26 mouse cellular contexts compared by ENCODE assay signal in genomic region chr4:44097576-44098335, GRCm38 (mm10). TPM values are rescaled to one million over a fixed set of nuclear protein-coding genes. Genes with fewer than 3 reads are reported as not detected.
DNase-seq lines count a peak whose midpoint lies in the region; ATAC-seq lines count a peak whose summit lies in the region.
"Had no signal": no experiment of that assay in that cellular context is flagged by ENCODE, and none has a peak within 500 bp of the region (broad histone marks: within the 10 kb centered on the region; RNA-seq: fewer than 3 reads in every experiment).

No protein-coding gene starts in this region.

- peak; percentile 43; the same call in 1 of the 2 replicates for ATAC-seq in embryonic facial prominence, embryonic 15.5 days (ENCODE audit: insufficient number of reproducible peaks, low FRiP score, low TSS enrichment, low read depth)
- ATAC-seq: activated CD4-positive, CD25-positive, alpha-beta regulatory T cell, adult 4 months; forebrain, embryonic 14.5 days; liver, postnatal 0 days; midbrain, embryonic 15.5 days had no signal

- H3K9ac ChIP-seq in embryonic facial prominence, embryonic 15.5 days, result no peak overlapping the region
- H3K9ac ChIP-seq: embryonic facial prominence, embryonic 12.5 days; hindbrain, embryonic 12.5 days; limb, embryonic 12.5 days; liver, postnatal 0 days; midbrain, embryonic 15.5 days; neural tube, embryonic 13.5 days; stomach, embryonic 15.5 days had no signal

- H3K4me1 ChIP-seq in heart, embryonic 10.5 days, result peaks cover 38% of the 10 kb centered on the region
- H3K4me1 ChIP-seq in embryonic facial prominence, embryonic 15.5 days, result no peaks in the 10 kb centered on the region
- H3K4me1 ChIP-seq: midbrain, embryonic 15.5 days; neural tube, embryonic 13.5 days; stomach, embryonic 15.5 days had no signal

- no peaks in the 10 kb centered on the region for H3K36me3 ChIP-seq in heart, embryonic 10.5 days
- H3K36me3 ChIP-seq in embryonic facial prominence, embryonic 15.5 days, result no peaks in the 10 kb centered on the region
- H3K36me3 ChIP-seq: embryonic facial prominence, embryonic 12.5 days; hindbrain, embryonic 12.5 days; limb, embryonic 12.5 days; midbrain, embryonic 15.5 days; neural tube, embryonic 13.5 days; stomach, embryonic 15.5 days had no signal

- H3K4me2 ChIP-seq in embryonic facial prominence, embryonic 15.5 days (replicated peaks), result no peak overlapping the region
- H3K4me2 ChIP-seq: embryonic facial prominence, embryonic 12.5 days; hindbrain, embryonic 12.5 days; limb, embryonic 12.5 days; liver, embryonic 11.5 days; midbrain, embryonic 15.5 days; neural tube, embryonic 13.5 days; stomach, embryonic 15.5 days had no signal

- 44% methylated on average over 11 of the region's 11 CpGs for WGBS in heart, embryonic 10.5 days
- WGBS in embryonic facial prominence, embryonic 15.5 days, result 24% methylated on average over 11 of the region's 11 CpGs

- DNase-seq in heart, embryonic 10.5 days (ENCODE audit: low spot score), result no peak
- DNase-seq in heart, adult 18-20 months, result no peak
- DNase-seq in thymus, postnatal 0 days (ENCODE audit: low spot score), result peak; percentile 56
- DNase-seq in thymus, adult 18-20 months, result no peak
- no peak for DNase-seq in testis, postnatal 14 days (ENCODE audit: low spot score)
- no peak for DNase-seq in adrenal gland, adult 18-20 months (ENCODE audit: low spot score in 2 of 2)
- DNase-seq in cerebellum, postnatal 36 days, result no peak
- DNase-seq: adrenal gland, postnatal 10 days; cerebellum, adult 8-10 months; kidney, adult 9 months; layer of hippocampus, postnatal 36 days; liver, postnatal 0 days; lung, postnatal 36 days; thymus, adult 2 months had no signal

- no peak overlapping the region for H3K4me3 ChIP-seq in heart, embryonic 10.5 days
- H3K4me3 ChIP-seq in embryonic facial prominence, embryonic 15.5 days (replicated peaks), result no peak overlapping the region
- H3K4me3 ChIP-seq: embryonic facial prominence, embryonic 12.5 days; hindbrain, embryonic 12.5 days; layer of hippocampus, adult 2 months; limb, embryonic 12.5 days; megakaryocyte, embryonic 14.5 days; midbrain, embryonic 15.5 days; neural tube, embryonic 13.5 days; stomach, embryonic 15.5 days had no signal

- H3K27me3 ChIP-seq in heart, embryonic 10.5 days (ENCODE audit: insufficient read depth, poor library complexity, severe bottlenecking), result no peaks in the 10 kb centered on the region
- no peaks in the 10 kb centered on the region for H3K27me3 ChIP-seq in embryonic facial prominence, embryonic 15.5 days
- H3K27me3 ChIP-seq: embryonic facial prominence, embryonic 12.5 days; hindbrain, embryonic 12.5 days; limb, embryonic 12.5 days; midbrain, embryonic 15.5 days; neural tube, embryonic 13.5 days; stomach, embryonic 15.5 days had no signal

- no peaks in the 10 kb centered on the region for H3K9me3 ChIP-seq in heart, embryonic 10.5 days
- H3K9me3 ChIP-seq in embryonic facial prominence, embryonic 15.5 days (replicated peaks), result no peaks in the 10 kb centered on the region
- H3K9me3 ChIP-seq: embryonic facial prominence, embryonic 12.5 days; hindbrain, embryonic 12.5 days; limb, embryonic 12.5 days; megakaryocyte, embryonic 14.5 days; midbrain, embryonic 15.5 days; neural tube, embryonic 13.5 days; stomach, embryonic 15.5 days had no signal

- H3K27ac ChIP-seq in heart, embryonic 10.5 days, result 0 out of 2 replicates have a peak overlapping the region, but pooled peaks have one; percentile 19
- H3K27ac ChIP-seq in embryonic facial prominence, embryonic 15.5 days (replicated peaks), result peak overlapping the region; percentile 39; the same call in 1 of the 2 replicates
- H3K27ac ChIP-seq: embryonic facial prominence, embryonic 12.5 days; hindbrain, embryonic 12.5 days; layer of hippocampus, adult 2 months; limb, embryonic 12.5 days; midbrain, embryonic 15.5 days; neural tube, embryonic 13.5 days; stomach, embryonic 15.5 days had no signal

RNA-seq across cellular contexts. Expression of gene Gne, which starts 13.8 kb away (rescaled TPM):
- 27.8 and 38.6 TPM in 2 replicates for polyA plus RNA-seq in heart, embryonic 10.5 days (2016; fragmentation: Nextera tagmentation; extraction: Ambion mirVana)
- 10 to 100 TPM; 29.2 to 32.6 TPM for total RNA-seq in heart, adult 18-20 months (2021)
- 33.8 and 39.2 TPM in 2 replicates for polyA plus RNA-seq in thymus, postnatal 0 days (2015; fragmentation: Nextera tagmentation; extraction: Ambion mirVana)
- 25.5 and 26.1 TPM in 2 replicates for polyA plus RNA-seq in embryonic facial prominence, embryonic 15.5 days (2015; fragmentation: Nextera tagmentation; extraction: Ambion mirVana)
- total RNA-seq in adrenal gland, adult 18-20 months (2021), result 10 to 100 TPM; 30.1 to 35.3 TPM
